Mouse (Mus musculus) olfactory bulb, adult 2 months (tissue): ENCODE data around the gene Mapt.

Experiments used
- CTCF ChIP-seq: fragments of 200-500 bp; IDR thresholded peaks from 2 replicates; pipeline ENCODE4 v1.5.1; 2012; ENCODE audit warnings: low read depth, mild to moderate bottlenecking, low read length, moderate library complexity; ENCODE audit not compliant: insufficient read depth
- POLR2A ChIP-seq: fragments of 200-500 bp; IDR thresholded peaks from 2 replicates; pipeline ENCODE4 v1.6.1; 2012; ENCODE audit warnings: mild to moderate bottlenecking, low read depth, low read length, moderate library complexity; ENCODE audit not compliant: insufficient read depth

DNA sequence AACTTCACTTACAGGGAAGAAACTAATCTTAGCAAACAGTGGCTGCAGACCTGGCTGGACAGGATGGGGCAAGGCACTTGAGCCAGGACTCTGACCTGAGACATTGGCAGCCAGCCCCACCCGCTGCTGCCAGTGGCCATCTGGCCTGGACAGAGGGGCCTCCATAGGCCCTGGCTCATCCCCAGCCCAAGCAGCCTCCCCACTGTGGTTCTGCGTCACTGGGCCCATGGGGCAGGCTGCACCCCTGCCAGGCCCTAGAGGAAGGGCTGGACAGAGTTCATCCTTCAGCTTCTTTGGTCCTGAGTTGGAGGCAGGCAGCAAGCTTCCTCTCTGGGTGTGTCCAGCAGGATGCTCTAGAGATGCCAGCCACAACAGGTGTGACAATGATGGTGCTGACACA lies 41.2 kb upstream of the Mapt start:
- no peak for TF ChIP-seq POLR2A
- TF ChIP-seq CTCF = no peak
